8 mouse cellular contexts compared by ENCODE assay signal in genomic region chr16:44140186-44140787, GRCm38 (mm10). TPM values are rescaled to one million over a fixed set of nuclear protein-coding genes. Genes with fewer than 3 reads are reported as not detected.
A peak's percentile ranks its signal among the peaks of the same experiment; 100 is the strongest.
DNase-seq lines count a peak whose midpoint lies in the region; ATAC-seq lines count a peak whose summit lies in the region.

No protein-coding gene starts in this region.

- under 1% methylated on average over 41 of the region's 44 CpGs for WGBS in hindbrain, embryonic 16.5 days

- peak overlapping the region; percentile 74 for H3K4me2 ChIP-seq in hindbrain, embryonic 16.5 days (ENCODE audit: low read length)

- H3K27ac ChIP-seq in hindbrain, embryonic 16.5 days (ENCODE audit: low read depth, low read length), result peak overlapping the region; percentile 99

- H3K9me3 ChIP-seq in hindbrain, embryonic 16.5 days (ENCODE audit: control insufficient read depth, low read length), result no peaks in the 10 kb centered on the region
- H3K9me3 ChIP-seq in megakaryocyte, embryonic 14.5 days, result no peaks in the 10 kb centered on the region

- H3K4me1 ChIP-seq in hindbrain, embryonic 16.5 days (ENCODE audit: control insufficient read depth, insufficient read depth, low read depth, low read length), result peaks cover 16% of the 10 kb centered on the region
- peaks cover 31% of the 10 kb centered on the region for H3K4me1 ChIP-seq in megakaryocyte, embryonic 14.5 days

- peak; percentile 53 for ATAC-seq in hindbrain, embryonic 16.5 days

- H3K9ac ChIP-seq in hindbrain, embryonic 16.5 days (ENCODE audit: low read depth, low read length), result peak overlapping the region; percentile 86

- H3K36me3 ChIP-seq in hindbrain, embryonic 16.5 days (ENCODE audit: control insufficient read depth, insufficient read depth, low read length), result no peaks in the 10 kb centered on the region
- H3K36me3 ChIP-seq in megakaryocyte, embryonic 14.5 days (replicated peaks; ENCODE audit: low read length), result peaks cover 2% of the 10 kb centered on the region

- no peaks in the 10 kb centered on the region for H3K27me3 ChIP-seq in hindbrain, embryonic 16.5 days (replicated peaks; ENCODE audit: control insufficient read depth, insufficient read depth, low read length)
- no peaks in the 10 kb centered on the region for H3K27me3 ChIP-seq in megakaryocyte, embryonic 14.5 days (replicated peaks)

- DNase-seq in T-cell, adult 2 months (ENCODE audit: low spot score), result peak; percentile 72
- DNase-seq in cerebellum, postnatal 36 days, result peak; percentile 70
- peak; percentile 64 to 69 for DNase-seq in frontal cortex, postnatal 36 days (ENCODE audit: low spot score in 2 of 2)
- peak; percentile 52 to 75 for DNase-seq in left cerebral cortex, adult 8-10 months (ENCODE audit: low spot score in 2 of 2)
- peak; percentile 80 to 85 for DNase-seq in right cerebral cortex, postnatal 10 days (ENCODE audit: low spot score in 2 of 2)
- DNase-seq in urinary bladder, postnatal 25 days (ENCODE audit: low spot score), result peak; percentile 61

- peak overlapping the region; percentile 98 for H3K4me3 ChIP-seq in hindbrain, embryonic 16.5 days (ENCODE audit: low read length)
- peak overlapping the region; percentile 100 for H3K4me3 ChIP-seq in megakaryocyte, embryonic 14.5 days (replicated peaks)

RNA-seq across cellular contexts. Expression of gene Naa50, which starts 0.7 kb away (rescaled TPM):
- 58.6 and 64.5 TPM in 2 replicates for polyA plus RNA-seq in hindbrain, embryonic 16.5 days (2015; fragmentation: Nextera tagmentation; extraction: Ambion mirVana)
- 10 to 100 TPM; 58.8 to 67.1 (median 62.9) TPM for total RNA-seq in left cerebral cortex, adult 8-10 months (2022)
- 1.1 and 6.5 TPM in 2 replicates for polyA plus RNA-seq in megakaryocyte, embryonic 14.5 days (2012; ENCODE audit: insufficient read depth, low replicate concordance)

RNA-seq across cellular contexts. Expression of gene Atp6v1a, which starts 0.8 kb away (rescaled TPM):
- polyA plus RNA-seq in hindbrain, embryonic 16.5 days (2015; fragmentation: Nextera tagmentation; extraction: Ambion mirVana), result 155 TPM in 2 replicates
- total RNA-seq in left cerebral cortex, adult 8-10 months (2022), result 100 to 1,000 TPM; 461 to 516 (median 474) TPM
- 0.77 and 3.0 TPM in 2 replicates for polyA plus RNA-seq in megakaryocyte, embryonic 14.5 days (2012; ENCODE audit: insufficient read depth, low replicate concordance)

RNA-seq across cellular contexts. Expression of gene Usf3, which starts 32.8 kb away (rescaled TPM):
- polyA plus RNA-seq in hindbrain, embryonic 16.5 days (2015; fragmentation: Nextera tagmentation; extraction: Ambion mirVana), result 1.9 and 2.1 TPM in 2 replicates
- total RNA-seq in left cerebral cortex, adult 8-10 months (2022), result 10 to 100 TPM; 31.2 to 37.7 (median 33.9) TPM
- polyA plus RNA-seq in megakaryocyte, embryonic 14.5 days (2012; ENCODE audit: insufficient read depth, low replicate concordance), result 0.88 and 0.89 TPM in 2 replicates

Comparison
In these comparisons a context has a peak if more than half of its experiments do, and no peak if none do; other contexts are left out.
1. Peak in every context shown above with its lines: DNase-seq, ATAC-seq, H3K4me3 ChIP-seq and H3K27ac ChIP-seq.
2. RNA of gene Atp6v1a, which starts 0.8 kb away (polyA plus RNA-seq): 155 TPM in hindbrain, embryonic 16.5 days; 0.77 to 3.0 TPM in megakaryocyte, embryonic 14.5 days; every median in the first group is over 10 times any median in the second.